Mouse (Mus musculus) midbrain, embryonic 12.5 days (tissue): Measurements from ENCODE around the gene Mapk8ip3. TPM values are rescaled to one million over a fixed set of nuclear protein-coding genes. Genes with fewer than 3 reads are reported as not detected.
"Not testable (repeated sequence)": the region's sequence is repeated elsewhere in the genome, so short reads cannot be mapped to it uniquely, and the experiment has no call there.

Experiments
- ATAC-seq: fragments of 200-750 bp; cut with Nextera tagmentation; 2 replicates; pipeline ENCODE4 v1.8.0; 2017; ENCODE audit warnings: low read depth, moderate TSS enrichment, moderate library complexity; ENCODE audit not compliant: low FRiP score
- H3K27ac ChIP-seq: fragments of 300-500 bp; sonication (generic); replicated peaks from 2 replicates; pipeline ENCODE4 v1.5.1; 2016; ENCODE audit warnings: mild to moderate bottlenecking
- H3K27me3 ChIP-seq: fragments of 300-500 bp; sonication (generic); 2 replicates; pipeline ENCODE4 v1.6.1; 2016; ENCODE audit warnings: mild to moderate bottlenecking
- H3K36me3 ChIP-seq: fragments of 300-500 bp; sonication (generic); 2 replicates; pipeline ENCODE4 v1.6.1; 2016
- H3K4me1 ChIP-seq: fragments of 300-500 bp; sonication (generic); 2 replicates; pipeline ENCODE4 v1.6.1; 2016
- H3K4me2 ChIP-seq: fragments of 300-500 bp; sonication (generic); replicated peaks from 2 replicates; pipeline ENCODE4 v1.6.1; 2016; ENCODE audit warnings: mild to moderate bottlenecking, moderate library complexity
- H3K4me3 ChIP-seq: fragments of 300-500 bp; sonication (generic); 2 replicates; pipeline ENCODE4 v1.5.1; 2016; ENCODE audit warnings: mild to moderate bottlenecking
- H3K9ac ChIP-seq: fragments of 300-500 bp; sonication (generic); replicated peaks from 2 replicates; pipeline ENCODE4 v1.6.1; 2016; ENCODE audit warnings: mild to moderate bottlenecking, moderate library complexity
- H3K9me3 ChIP-seq: fragments of 300-500 bp; sonication (generic); 2 replicates; pipeline ENCODE4 v1.6.1; 2016; ENCODE audit warnings: mild to moderate bottlenecking
- WGBS: fragments of 180-500 bp; shearing (Covaris S2); methylation state at CpG from one replicate; pipeline ENCODE4 v1.1.7; 2016; 5-methylcytosine and 5-hydroxymethylcytosine counted together
- polyA plus RNA-seq: library from polyadenylated mRNA; unstranded; fragments of >200 nt; fragmentation: Nextera tagmentation; extraction: Ambion mirVana; gene quantifications from 2 replicates; pipeline ENCODE4 v1.2.1, GENCODE M21; 2016

Mapk8ip3 gene
- 78.7 and 80.0 TPM in 2 replicates for polyA plus RNA-seq

GRCm38 (mm10) chr17:24936259-24937237 lies at the start of gene Mapk8ip3:
Gene Mapk8ip3, minus strand, starts transcription at chr17:24936977.
- Histone ChIP-seq H3K4me1 (peaks cover 25% of the 10 kb centered on the region), H3K9ac (peak within 1 kb of the TSS; percentile 90), H3K36me3 (peaks cover 9% of the 10 kb centered on the region; the same call in 1 of the 2 replicates), H3K4me2 (peak within 1 kb of the TSS; percentile 74), H3K9me3 (no peaks in the 10 kb centered on the region), H3K4me3 (peak within 1 kb of the TSS; percentile 83), H3K27ac (peak within 1 kb of the TSS; percentile 87), H3K27me3 (no peaks in the 10 kb centered on the region)
- WGBS: under 1% methylated on average over 78 of the region's 78 CpGs
- ATAC-seq: peak; percentile 99

- H3K27ac ChIP-seq: 0 out of 2 replicates have a peak overlapping the region, but pooled peaks have one; percentile 25
These were observed 24.3 kb upstream of the Mapk8ip3 start for GRCm38 (mm10) chr17:24960852-24961715.

GRCm38 (mm10) chr17:24960135-24960851 lies 23.5 kb upstream of the Mapk8ip3 start, which contains the start of gene Jpt2:
Gene Jpt2, minus strand, starts transcription at chr17:24960689.
- Histone ChIP-seq H3K4me2 (peak within 1 kb of the TSS; percentile 72), H3K4me1 (peaks cover 14% of the 10 kb centered on the region), H3K36me3 (peaks cover 51% of the 10 kb centered on the region), H3K27ac (peak within 1 kb of the TSS; percentile 84), H3K27me3 (no peaks in the 10 kb centered on the region), H3K4me3 (peak within 1 kb of the TSS; percentile 90), H3K9ac (peak within 1 kb of the TSS; percentile 86), H3K9me3 (no peaks in the 10 kb centered on the region)
- 1% methylated on average over 58 of the region's 59 CpGs for WGBS
- peak; percentile 100 for ATAC-seq

More at GRCm38 (mm10) chr17:24960852-24961715, 24.3 kb upstream of the Mapk8ip3 start:
- H3K4me3 ChIP-seq: peak overlapping the region; percentile 90
- H3K27me3 ChIP-seq: no peaks in the 10 kb centered on the region
- H3K9me3 ChIP-seq: no peaks in the 10 kb centered on the region
- peak overlapping the region; percentile 34; the same call in 1 of the 2 replicates for H3K9ac ChIP-seq
- peaks cover 51% of the 10 kb centered on the region for H3K36me3 ChIP-seq
- peak overlapping the region; percentile 72 for H3K4me2 ChIP-seq
- peak; percentile 50 for ATAC-seq
- WGBS: 18% methylated on average over 21 of the region's 21 CpGs
- peaks cover 14% of the 10 kb centered on the region for H3K4me1 ChIP-seq

- peaks cover 50% of the 10 kb centered on the region for H3K36me3 ChIP-seq
These were observed 22.6 kb upstream of the Mapk8ip3 start for GRCm38 (mm10) chr17:24959371-24959770.

GRCm38 (mm10) chr17:24953291-24953690 lies 16.5 kb upstream of the Mapk8ip3 start:
- no peak overlapping the region for H3K9ac ChIP-seq
- WGBS: 91% methylated on average over 2 of the region's 2 CpGs
- no peaks in the 10 kb centered on the region; the same call in 1 of the 2 replicates for H3K4me1 ChIP-seq
- no peak overlapping the region for H3K27ac ChIP-seq
- no peak overlapping the region for H3K4me2 ChIP-seq
- H3K27me3 ChIP-seq: no peaks in the 10 kb centered on the region
- no peaks in the 10 kb centered on the region for H3K9me3 ChIP-seq
- peaks cover 75% of the 10 kb centered on the region for H3K36me3 ChIP-seq
- H3K4me3 ChIP-seq: no peak overlapping the region
- no peak for ATAC-seq

More at GRCm38 (mm10) chr17:24959371-24959770, 22.6 kb upstream of the Mapk8ip3 start:
- no peak overlapping the region for H3K27ac ChIP-seq
- H3K27me3 ChIP-seq: no peaks in the 10 kb centered on the region
- peaks cover 14% of the 10 kb centered on the region for H3K4me1 ChIP-seq
- peak overlapping the region; percentile 72 for H3K4me2 ChIP-seq
- H3K9me3 ChIP-seq: no peaks in the 10 kb centered on the region
- 43% methylated on average over 8 of the region's 8 CpGs for WGBS
- peak overlapping the region; percentile 90 for H3K4me3 ChIP-seq
- H3K9ac ChIP-seq: peak overlapping the region; percentile 86
- ATAC-seq: no peak

- Histone ChIP-seq H3K4me1 (no peaks in the 10 kb centered on the region), H3K36me3 (peaks cover 87% of the 10 kb centered on the region), H3K4me2 (no peak overlapping the region), H3K4me3 (no peak overlapping the region), H3K27me3 (no peaks in the 10 kb centered on the region), H3K27ac (no peak overlapping the region), H3K9ac (no peak overlapping the region), H3K9me3 (no peaks in the 10 kb centered on the region)
- ATAC-seq: no peak
- 89% methylated on average over 2 of the region's 2 CpGs for WGBS
These were observed 13.9 kb upstream of the Mapk8ip3 start for GRCm38 (mm10) chr17:24950671-24951070.

- Histone ChIP-seq H3K4me1 (no peaks in the 10 kb centered on the region), H3K4me3 (no peak overlapping the region), H3K36me3 (peaks cover 88% of the 10 kb centered on the region), H3K27ac (no peak overlapping the region), H3K9ac (no peak overlapping the region), H3K27me3 (no peaks in the 10 kb centered on the region), H3K9me3 (no peaks in the 10 kb centered on the region), H3K4me2 (no peak overlapping the region)
- no peak for ATAC-seq
- 96% methylated on average over 5 of the region's 5 CpGs for WGBS
These were observed 11.4 kb upstream of the Mapk8ip3 start for GRCm38 (mm10) chr17:24948204-24948603.

- not testable (repeated sequence) for H3K4me3 ChIP-seq, H3K4me2 ChIP-seq, H3K9ac ChIP-seq, H3K27me3 ChIP-seq, H3K9me3 ChIP-seq, H3K4me1 ChIP-seq, ATAC-seq, H3K27ac ChIP-seq
- WGBS: 96% methylated on average over 1 of the region's 1 CpGs
- peaks cover 56% of the 10 kb centered on the region for H3K36me3 ChIP-seq
These were observed 6.8 kb upstream of the Mapk8ip3 start for GRCm38 (mm10) chr17:24943589-24943988.

GRCm38 (mm10) chr17:24943036-24943435 lies 6.3 kb upstream of the Mapk8ip3 start:
- WGBS: 93% methylated on average over 7 of the region's 7 CpGs

GRCm38 (mm10) chr17:24942453-24942852 lies 5.7 kb upstream of the Mapk8ip3 start:
- ATAC-seq, H3K4me3 ChIP-seq, H3K4me1 ChIP-seq, H3K27me3 ChIP-seq, H3K9ac ChIP-seq, H3K27ac ChIP-seq, H3K9me3 ChIP-seq, H3K4me2 ChIP-seq: not testable (repeated sequence)
- peaks cover 45% of the 10 kb centered on the region for H3K36me3 ChIP-seq
- 15% methylated on average over 2 of the region's 2 CpGs for WGBS

More at GRCm38 (mm10) chr17:24943036-24943435, 6.3 kb upstream of the Mapk8ip3 start:
- Histone ChIP-seq H3K36me3 (peaks cover 51% of the 10 kb centered on the region), H3K4me1 (no peaks in the 10 kb centered on the region), H3K9me3 (no peaks in the 10 kb centered on the region), H3K4me3 (no peak overlapping the region), H3K27ac (no peak overlapping the region), H3K4me2 (no peak overlapping the region), H3K9ac (no peak overlapping the region), H3K27me3 (no peaks in the 10 kb centered on the region)
- no peak for ATAC-seq

- 51% methylated on average over 6 of the region's 6 CpGs for WGBS
- peaks cover 25% of the 10 kb centered on the region for H3K4me1 ChIP-seq
- H3K9me3 ChIP-seq: no peaks in the 10 kb centered on the region
- peak overlapping the region; percentile 87 for H3K27ac ChIP-seq
- peak overlapping the region; percentile 90 for H3K9ac ChIP-seq
- H3K27me3 ChIP-seq: no peaks in the 10 kb centered on the region
- peak overlapping the region; percentile 83 for H3K4me3 ChIP-seq
- no peak for ATAC-seq
- 0 out of 2 replicates have a peak, but pooled peaks cover 2% of the 10 kb centered on the region for H3K36me3 ChIP-seq
- H3K4me2 ChIP-seq: peak overlapping the region; percentile 74
These were observed 489 bp upstream of the Mapk8ip3 start for GRCm38 (mm10) chr17:24937266-24937665.
